Mouse (Mus musculus) megakaryocyte-erythroid progenitor cell, adult 5-6 weeks (primary cell): ENCODE results near the gene Lrrc31. TPM values are rescaled to one million over a fixed set of nuclear protein-coding genes. Genes with fewer than 3 reads are reported as not detected.
"Not testable (repeated sequence)": the region's sequence is repeated elsewhere in the genome, so short reads cannot be mapped to it uniquely, and the experiment has no call there.

ENCODE experiments used
- ATAC-seq: replicated peaks from 2 replicates; pipeline ENCODE4 v1.8.0; 2016; ENCODE audit warnings: mild to moderate bottlenecking, inconsistent platforms; ENCODE audit not compliant: severe bottlenecking, poor library complexity, low FRiP score, low TSS enrichment
- total RNA-seq, 2 experiments: library from RNA; stranded (forward) in 1 of 2; stranded (reverse) in 1 of 2; fragments of 200-1000, 215-1000 nt in 1 of 2; fragments of >200 nt in 1 of 2; fragmentation: Nextera tagmentation in 1 of 2; gene quantifications; 2 replicates each; pipeline ENCODE4 v1.2.3; 2014 to 2017

Lrrc31 gene
- total RNA-seq (2014; fragmentation: Nextera tagmentation) (not detected in 2 replicates), total RNA-seq (2017) (not detected in 2 replicates)

- not testable (repeated sequence) for ATAC-seq
Observed at GRCm38 (mm10) chr3:30699711-30700505, at the start of gene Lrrc31. TSS of gene Lrrc31 (minus strand) at chr3:30699843.

- ATAC-seq: no peak
Observed at GRCm38 (mm10) chr3:30748316-30748715, 48.7 kb upstream of the Lrrc31 start.

GRCm38 (mm10) chr3:30746006-30746405 lies 46.4 kb upstream of the Lrrc31 start, which contains the start of gene Samd7:
TSS of gene Samd7 (plus strand) at chr3:30746293.
- no peak for ATAC-seq

- no peak for ATAC-seq
Observed at GRCm38 (mm10) chr3:30742891-30743290, 43.2 kb upstream of the Lrrc31 start.

GRCm38 (mm10) chr3:30741306-30741705 lies 41.7 kb upstream of the Lrrc31 start:
- no peak for ATAC-seq

GRCm38 (mm10) chr3:30736809-30737208 lies 37.2 kb upstream of the Lrrc31 start:
- no peak for ATAC-seq

- no peak for ATAC-seq
Observed at GRCm38 (mm10) chr3:30729046-30729445, 29.4 kb upstream of the Lrrc31 start.

GRCm38 (mm10) chr3:30727209-30727608 lies 27.6 kb upstream of the Lrrc31 start:
- no peak for ATAC-seq

GRCm38 (mm10) chr3:30725514-30725913 lies 25.9 kb upstream of the Lrrc31 start:
- ATAC-seq: no peak

- ATAC-seq: no peak
Observed at GRCm38 (mm10) chr3:30724848-30725465, 25.3 kb upstream of the Lrrc31 start.

GRCm38 (mm10) chr3:30724105-30724824 lies 24.6 kb upstream of the Lrrc31 start:
- no peak for ATAC-seq

GRCm38 (mm10) chr3:30723179-30723578 lies 23.5 kb upstream of the Lrrc31 start:
- ATAC-seq: no peak

- no peak for ATAC-seq
Observed at GRCm38 (mm10) chr3:30722461-30722860, 22.8 kb upstream of the Lrrc31 start.

GRCm38 (mm10) chr3:30722036-30722435 lies 22.4 kb upstream of the Lrrc31 start:
- no peak for ATAC-seq

GRCm38 (mm10) chr3:30718649-30719048 lies 19.0 kb upstream of the Lrrc31 start:
- no peak for ATAC-seq

GRCm38 (mm10) chr3:30713334-30713733 lies 13.7 kb upstream of the Lrrc31 start:
- no peak for ATAC-seq

- ATAC-seq: no peak
Observed at GRCm38 (mm10) chr3:30710191-30710590, 10.5 kb upstream of the Lrrc31 start.

GRCm38 (mm10) chr3:30706614-30707276 lies 7.1 kb upstream of the Lrrc31 start:
- ATAC-seq: peak; percentile 92

GRCm38 (mm10) chr3:30705977-30706376 lies 6.3 kb upstream of the Lrrc31 start:
- ATAC-seq: no peak

- no peak for ATAC-seq
Observed at GRCm38 (mm10) chr3:30697891-30698290, 1.8 kb downstream of the Lrrc31 start.
